Mouse (Mus musculus) brain, embryonic 14.5 days (tissue): Measurements from ENCODE around the gene Trpm4.

Experiments
- CTCF ChIP-seq: fragments of 200-500 bp; IDR thresholded peaks from 2 replicates; pipeline ENCODE4 v1.5.1; 2012; ENCODE audit warnings: inconsistent platforms, mild to moderate bottlenecking, moderate library complexity, borderline replicate concordance; ENCODE audit not compliant: insufficient read depth, insufficient read length; ENCODE audit errors: extremely low read depth
- POLR2A ChIP-seq: fragments of 200-500 bp; IDR thresholded peaks from 2 replicates; pipeline ENCODE4 v1.6.1; 2012; ENCODE audit warnings: mild to moderate bottlenecking, inconsistent platforms, borderline replicate concordance; ENCODE audit not compliant: poor library complexity, insufficient read depth, insufficient read length, severe bottlenecking; ENCODE audit errors: extremely low read depth

GRCm38 (mm10) chr7:45376057-45376456 is 42.5 kb upstream of the Trpm4 start:
- no peak for TF ChIP-seq CTCF
- no peak for TF ChIP-seq POLR2A
